Mouse (Mus musculus): ENCODE results near the gene Cxcl16. TPM values are rescaled to one million over a fixed set of nuclear protein-coding genes. Genes with fewer than 3 reads are reported as not detected.
"Not testable (repeated sequence)": the region's sequence is repeated elsewhere in the genome, so short reads cannot be mapped to it uniquely, and the experiment has no call there.

Gene Cxcl16
- polyA plus RNA-seq, 2 experiments from 2014 or later = 0.36 TPM; not detected in 1

DNA sequence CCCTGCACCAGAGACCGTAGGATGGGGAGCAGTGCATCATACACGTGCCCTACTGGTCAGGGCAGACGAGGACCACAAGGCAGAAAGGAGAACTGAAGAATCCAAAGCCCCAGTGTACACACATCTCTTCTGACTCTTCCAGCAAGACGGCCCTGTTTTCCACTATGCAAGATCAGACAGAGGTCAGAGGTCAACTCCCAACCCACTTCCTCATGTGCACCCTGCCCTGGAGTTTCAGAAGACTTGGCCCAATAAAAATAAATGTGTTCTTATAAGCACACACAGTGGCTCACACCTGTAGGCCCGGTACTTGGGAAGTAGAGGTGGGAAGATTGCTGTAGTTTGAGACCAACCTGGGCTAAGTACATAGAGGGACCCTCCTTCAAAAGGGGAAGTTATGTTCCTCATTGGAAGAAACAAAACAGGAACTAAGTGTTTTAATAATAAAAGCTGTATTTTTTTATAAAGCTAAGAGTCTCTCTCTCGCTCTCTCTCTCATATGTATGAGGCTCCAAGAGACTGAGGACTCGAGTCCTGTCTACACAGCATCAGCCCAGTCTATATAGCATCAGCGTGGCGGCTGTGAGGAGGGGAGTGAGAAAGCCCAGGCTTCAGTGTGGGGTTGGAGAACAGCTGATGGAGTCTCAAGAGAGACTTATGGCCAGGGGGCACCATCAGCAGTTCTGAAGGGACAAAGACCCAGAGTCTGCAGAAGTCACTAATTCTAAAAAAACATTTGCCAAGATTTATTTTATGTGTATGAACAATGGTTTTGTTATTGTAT, 6.3 kb downstream of the Cxcl16 start:
- no peak for ATAC-seq

DNA sequence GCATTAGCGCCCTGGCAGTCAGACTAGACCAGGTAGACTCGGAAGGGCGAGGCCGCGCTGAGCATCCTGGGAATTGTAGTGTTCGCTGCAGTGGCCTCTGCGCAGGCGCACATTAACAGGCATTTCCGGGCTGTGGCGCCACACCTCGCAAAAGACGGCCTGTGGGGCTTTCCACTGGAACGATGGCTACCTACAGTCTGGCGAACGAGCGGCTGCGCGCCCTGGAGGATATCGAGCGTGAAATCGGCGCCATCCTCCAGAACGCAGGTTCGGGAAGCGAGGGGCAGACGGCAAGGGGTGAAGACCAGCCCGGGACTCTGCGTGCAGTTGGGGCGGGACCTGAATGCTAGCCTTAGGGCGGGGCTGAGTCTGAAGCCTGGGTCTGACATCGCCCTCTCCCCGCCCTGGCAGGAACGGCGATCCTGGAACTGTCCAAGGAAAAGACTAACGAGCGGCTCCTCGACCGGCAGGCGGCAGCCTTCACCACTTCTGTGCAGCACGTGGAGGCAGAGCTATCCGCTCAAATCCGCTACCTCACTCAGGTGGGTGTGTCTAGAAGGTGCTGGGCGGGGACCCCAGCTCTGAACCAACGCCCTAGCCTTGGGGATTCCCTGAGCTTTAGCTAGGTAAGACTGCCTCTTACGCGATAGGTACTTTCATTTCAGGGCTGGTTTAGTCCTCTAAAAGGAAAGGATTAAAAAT, 7.8 kb downstream of the Cxcl16 start, which contains the start of gene Med11:
TSS of gene Med11 (plus strand) at position 123 of the 702 bp plus-strand sequence.
- peak; percentile 96 for ATAC-seq

GRCm38 (mm10) chr11:70450926-70451325, 8.9 kb downstream of the Cxcl16 start:
- no peak for ATAC-seq

DNA sequence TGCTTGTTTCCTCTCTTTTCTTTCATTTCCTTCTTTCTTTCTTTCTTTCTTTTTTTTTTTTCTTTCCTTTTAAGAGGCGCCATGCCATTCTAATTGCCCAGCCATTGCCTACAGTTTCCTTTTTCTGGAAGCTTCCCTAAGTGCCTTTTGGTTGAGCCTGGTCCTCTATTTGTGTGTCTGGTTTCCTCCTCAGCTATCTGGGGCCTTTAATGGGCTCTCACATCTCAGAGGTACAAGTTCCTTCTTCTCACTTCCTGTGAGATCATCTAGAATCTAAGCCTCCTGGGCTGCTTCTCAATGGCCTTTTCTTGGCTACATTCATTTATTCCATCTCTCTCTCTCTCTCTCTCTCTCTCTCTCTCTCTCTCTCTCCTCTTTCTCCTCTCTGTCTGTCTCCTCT, 12.4 kb downstream of the Cxcl16 start:
- ATAC-seq = no peak

GRCm38 (mm10) chr11:70446756-70447155, 13.0 kb downstream of the Cxcl16 start:
- no peak for ATAC-seq

DNA sequence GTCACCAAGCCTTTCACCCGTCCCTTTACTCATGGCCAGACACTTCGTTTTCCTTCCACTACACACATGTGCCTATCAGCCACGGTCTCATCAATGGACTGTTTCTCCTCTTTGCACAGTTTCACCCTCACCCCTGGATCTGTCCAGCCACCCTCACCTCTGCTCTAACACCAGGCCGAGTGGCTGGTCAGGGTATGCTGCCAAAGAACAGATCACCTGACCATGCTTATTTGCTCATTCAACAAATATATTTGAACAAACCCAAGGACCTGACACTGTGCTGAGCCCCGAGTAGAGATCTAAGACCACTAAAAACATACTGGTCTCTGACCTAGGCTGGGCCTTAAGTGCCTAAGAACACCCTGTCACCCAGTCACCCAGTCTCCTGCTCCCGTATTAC, 15.1 kb downstream of the Cxcl16 start:
- ATAC-seq = no peak

- ATAC-seq = no peak
These were observed 15.8 kb downstream of the Cxcl16 start for GRCm38 (mm10) chr11:70443964-70444363.

GRCm38 (mm10) chr11:70441882-70442281, 17.9 kb downstream of the Cxcl16 start:
- ATAC-seq = no peak

GRCm38 (mm10) chr11:70440637-70441036, 19.1 kb downstream of the Cxcl16 start:
- ATAC-seq = no peak

DNA sequence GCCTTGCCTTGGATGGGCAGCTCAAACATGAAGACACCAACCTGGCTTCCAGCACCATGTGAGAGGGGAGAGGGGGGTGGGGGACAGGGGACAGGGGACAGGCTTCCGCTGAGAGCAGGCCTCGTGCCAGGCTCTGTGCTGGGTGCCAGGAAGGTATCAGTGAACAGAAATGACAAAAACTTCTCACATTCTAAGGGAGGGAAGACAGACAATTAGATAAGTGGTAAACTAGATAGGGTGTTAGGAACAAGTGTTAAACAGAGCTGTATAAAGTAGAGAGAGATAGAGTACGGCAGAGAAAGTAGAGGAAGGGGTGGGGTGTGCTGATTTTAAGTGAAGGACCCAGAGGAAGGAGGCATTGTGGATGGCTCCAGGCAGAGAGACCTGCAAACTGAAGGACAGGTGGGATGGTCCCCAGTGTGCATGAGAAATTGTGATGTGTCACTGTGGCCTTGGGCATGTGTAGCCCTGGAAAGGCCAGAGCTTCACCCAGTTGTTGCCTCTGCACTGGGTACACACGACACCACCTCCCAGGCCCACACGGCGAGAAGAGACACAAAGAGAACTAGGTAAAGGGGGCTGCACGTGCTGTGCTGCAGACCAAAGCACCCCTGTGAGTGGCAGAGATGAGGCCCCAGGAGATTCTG, 20.9 kb downstream of the Cxcl16 start:
- no peak for ATAC-seq

DNA sequence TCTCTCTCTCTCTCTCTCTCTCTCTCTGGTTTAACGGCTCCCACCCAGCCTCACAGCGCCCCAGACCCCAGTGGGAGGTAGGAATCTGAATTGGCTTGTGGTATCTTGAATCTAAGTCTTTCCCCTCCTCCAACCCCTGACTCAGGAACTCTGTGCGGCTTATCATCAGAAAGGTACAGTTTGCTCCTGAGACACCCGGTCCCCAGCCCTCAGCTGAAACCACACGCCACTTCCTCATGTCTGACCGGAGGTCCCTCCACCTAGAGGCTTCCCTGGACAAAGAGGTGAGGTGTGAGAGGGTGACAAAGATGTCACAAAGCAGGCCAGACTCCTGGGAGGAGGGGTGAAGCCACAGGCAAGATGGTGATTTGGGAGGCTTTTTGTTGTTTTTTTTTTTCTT, 22.4 kb downstream of the Cxcl16 start:
- no peak for ATAC-seq

GRCm38 (mm10) chr11:70435476-70435875, 24.3 kb downstream of the Cxcl16 start:
- no peak for ATAC-seq

DNA sequence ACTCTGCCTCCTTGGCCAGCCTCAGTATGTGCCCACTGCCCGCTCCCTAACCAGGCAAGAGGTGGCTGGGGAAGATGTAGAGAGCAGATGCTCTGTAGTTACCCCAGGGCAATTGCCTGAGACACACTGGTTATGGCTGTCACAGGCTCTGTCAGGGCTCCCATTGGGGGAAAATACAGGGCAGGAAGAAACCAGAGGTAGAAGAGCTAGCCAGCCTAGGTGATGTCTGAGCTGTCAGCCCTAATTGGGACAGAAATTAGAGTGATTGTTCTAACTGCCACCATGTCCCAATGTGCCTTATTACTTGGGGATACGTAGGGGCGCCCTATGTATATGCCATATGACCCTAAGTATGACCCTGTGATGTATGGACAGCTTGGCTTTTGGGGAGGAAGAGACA, 25.8 kb downstream of the Cxcl16 start:
- ATAC-seq = no peak

GRCm38 (mm10) chr11:70433569-70433943, 26.2 kb downstream of the Cxcl16 start:
- ATAC-seq = no peak

DNA sequence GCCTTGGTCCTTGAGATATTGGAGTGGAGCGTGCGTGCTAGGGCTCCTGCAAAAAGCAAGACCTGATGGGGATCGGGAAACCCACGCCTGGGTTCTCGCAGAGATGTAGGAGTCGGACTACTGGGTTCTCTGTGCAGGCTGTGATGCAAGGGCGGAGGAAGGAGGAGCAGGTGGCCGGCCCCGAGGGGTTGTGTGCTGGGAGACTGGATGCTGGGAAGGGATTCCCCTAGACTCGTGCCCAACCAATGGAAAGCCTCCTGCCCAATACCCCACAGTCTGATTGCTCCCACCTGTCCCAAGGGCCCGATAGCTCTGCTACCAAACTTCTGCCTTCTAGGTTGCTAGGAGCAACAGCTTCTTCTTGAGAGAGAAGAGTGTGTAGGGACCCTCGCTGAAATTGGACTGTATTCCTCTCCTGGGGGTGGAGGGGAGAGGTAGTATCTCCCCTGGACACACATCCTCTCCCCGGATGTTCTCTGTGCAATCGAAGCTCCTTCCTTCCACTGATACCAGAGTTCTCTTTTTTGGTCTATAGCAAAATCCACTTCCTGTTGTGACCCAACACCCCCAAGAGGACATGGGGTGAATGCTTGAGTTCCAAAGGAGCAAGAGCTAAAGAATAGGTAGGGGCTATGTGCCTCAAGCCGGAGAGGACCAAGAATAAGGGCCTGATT, 26.8 kb downstream of the Cxcl16 start:
- peak; percentile 16 for ATAC-seq

DNA sequence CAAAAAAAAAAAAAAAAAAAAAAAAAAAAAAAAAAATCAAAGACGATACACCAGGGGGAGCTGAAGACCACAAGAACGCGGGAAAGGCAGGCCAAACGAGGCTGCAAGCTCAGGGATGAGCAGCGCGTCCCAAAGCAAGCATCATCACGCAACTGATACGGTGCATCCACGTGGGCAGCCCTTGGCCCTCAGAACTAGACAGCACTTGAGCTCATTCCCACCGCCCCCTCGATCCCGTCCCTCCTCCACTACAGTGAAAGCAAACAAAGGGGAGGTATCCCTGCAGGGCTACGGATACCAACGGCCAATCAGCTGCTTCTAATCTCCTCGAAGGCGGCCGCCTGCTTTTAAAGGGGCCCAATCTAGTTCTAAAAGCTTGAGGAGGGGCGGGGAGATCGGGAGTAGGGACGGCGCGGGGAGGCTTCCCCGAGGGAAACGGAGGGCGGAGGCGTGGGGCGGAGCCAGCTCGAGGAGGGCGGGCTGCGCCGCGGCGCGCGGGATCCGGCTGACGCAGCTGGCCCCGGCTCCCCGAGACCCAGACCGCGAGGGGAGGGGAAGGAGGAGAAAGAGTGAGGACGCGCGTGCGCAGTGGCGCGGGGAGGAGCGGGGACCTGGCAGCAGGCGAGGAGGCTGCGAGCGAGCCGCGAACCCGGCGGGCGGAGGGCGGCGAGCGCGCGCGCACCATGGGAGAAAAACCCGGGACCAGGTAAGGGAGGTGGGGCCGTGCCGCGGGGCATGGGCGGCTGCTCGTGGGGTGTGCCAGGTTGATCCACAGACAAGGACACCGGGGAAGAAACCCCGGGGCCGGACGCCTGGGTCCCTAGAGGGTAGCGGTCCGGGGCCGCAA, 27.5 kb downstream of the Cxcl16 start, which contains the start of gene Arrb2:
TSS of gene Arrb2 (plus strand) at position 588 of the 847 bp plus-strand sequence.
- ATAC-seq = peak; percentile 74

DNA sequence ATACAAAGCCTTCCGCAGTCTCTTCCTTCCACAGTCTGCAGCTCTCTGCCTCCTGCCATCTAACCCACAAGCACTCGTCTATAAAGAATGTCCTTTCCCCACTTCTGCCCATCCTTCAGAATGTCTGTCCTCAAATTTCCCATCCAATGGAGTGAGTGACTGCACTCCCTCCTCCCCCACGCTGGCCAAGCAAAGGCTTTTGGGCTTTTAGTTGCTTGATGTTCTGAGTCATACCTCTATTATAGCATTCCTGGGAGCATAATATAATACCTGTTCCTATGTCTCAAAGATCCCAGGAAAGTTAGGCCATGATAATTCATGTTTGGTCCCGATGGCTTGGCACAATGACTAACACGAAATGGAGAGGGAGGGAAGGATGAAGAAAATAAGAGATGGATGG, 28.2 kb downstream of the Cxcl16 start:
- no peak for ATAC-seq

- ATAC-seq = not testable (repeated sequence)
These were observed 33.2 kb downstream of the Cxcl16 start for GRCm38 (mm10) chr11:70426598-70426997.

DNA sequence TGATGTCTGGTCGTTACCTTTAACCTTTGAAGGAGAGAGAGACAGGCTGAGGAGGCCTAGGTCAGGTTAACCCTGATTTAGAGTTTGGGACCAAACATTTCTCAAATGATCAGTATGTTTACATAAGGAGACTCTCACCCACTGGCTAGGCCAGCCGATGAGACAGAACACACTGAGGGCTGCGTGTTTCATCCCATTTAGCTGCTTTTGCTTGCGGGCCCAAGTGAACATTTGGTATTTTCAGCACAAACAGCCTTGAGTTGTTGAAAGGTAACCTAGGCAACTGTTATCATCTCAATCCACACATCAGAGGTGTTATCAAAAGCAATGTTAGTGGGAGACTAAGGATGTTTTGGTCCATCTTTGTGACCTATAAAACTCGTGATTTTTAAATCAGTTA, 40.3 kb downstream of the Cxcl16 start:
- ATAC-seq = no peak

DNA sequence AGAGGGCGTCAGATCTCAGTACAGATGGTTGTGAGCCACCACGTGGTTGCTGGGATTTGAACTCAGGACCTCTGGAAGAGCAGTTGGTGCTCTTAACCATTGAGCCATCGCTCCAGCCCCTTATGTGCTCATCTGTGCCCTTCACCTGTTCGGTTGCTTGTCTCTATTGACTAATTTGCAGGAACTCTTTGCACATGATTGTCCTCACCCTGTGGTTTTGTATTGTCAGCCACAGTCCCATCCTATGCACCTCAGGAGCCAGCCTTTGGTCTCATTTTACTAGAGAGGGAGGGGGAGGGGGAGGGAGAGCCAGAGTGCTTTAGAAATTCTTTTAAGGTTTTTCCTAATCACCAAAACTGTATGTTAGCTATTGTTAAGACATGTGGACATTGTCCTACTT, 41.6 kb downstream of the Cxcl16 start:
- no peak for ATAC-seq

GRCm38 (mm10) chr11:70413961-70414360, 45.8 kb downstream of the Cxcl16 start:
- ATAC-seq = no peak

GRCm38 (mm10) chr11:70412591-70412990, 47.2 kb downstream of the Cxcl16 start:
- no peak for ATAC-seq

Measured in activated CD4-positive, CD25-positive, alpha-beta regulatory T cell, adult 4 months (primary cell).